Mouse (Mus musculus): ENCODE results near the gene Gabrr1. TPM values are rescaled to one million over a fixed set of nuclear protein-coding genes. Genes with fewer than 3 reads are reported as not detected.

The Gabrr1 gene
- total and polyA plus RNA-seq, 3 experiments, result 0.05 TPM; not detected in 2

- ATAC-seq (ENCODE audit: extremely low read depth, insufficient number of reproducible peaks, low FRiP score, poor library complexity, severe bottlenecking) (no peak), DNase-seq (ENCODE audit: low spot score) (no peak)
- H3K36me3 ChIP-seq (replicated peaks), result no peaks in the 10 kb centered on the region
- no peak overlapping the region for H3K4me3 ChIP-seq (ENCODE audit: low read depth, low read length)
- H3K9me3 ChIP-seq (replicated peaks), result no peaks in the 10 kb centered on the region
- no peaks in the 10 kb centered on the region for H3K4me1 ChIP-seq (ENCODE audit: insufficient read depth, low read depth, low read length)
- no peak for TF ChIP-seq CTCF (IDR thresholded peaks at IDR 0.05; ENCODE audit: low read depth, low read length)
- no peak for TF ChIP-seq GATA1 (IDR thresholded peaks at IDR 0.05; ENCODE audit: borderline replicate concordance, low read length)
- no peak for TF ChIP-seq POLR2AphosphoS5 (IDR thresholded peaks at IDR 0.05; ENCODE audit: insufficient replicate concordance, low read depth, low read length)
- TF ChIP-seq GATA2 (IDR thresholded peaks at IDR 0.05; ENCODE audit: borderline replicate concordance, low read depth, low read length), result no peak
- no peak for TF ChIP-seq TAL1 (conservative IDR thresholded peaks at IDR 0.05; ENCODE audit: low read depth, low read length)
- peaks cover 11% of the 10 kb centered on the region; the same call in 1 of the 2 replicates for H3K27me3 ChIP-seq (ENCODE audit: insufficient read depth, low read length)
Measured at GRCm38 (mm10) chr4:33152087-33153038, 20.0 kb downstream of the Gabrr1 start.

GRCm38 (mm10) chr4:33183477-33183876, 51.2 kb downstream of the Gabrr1 start:
- TF ChIP-seq GATA2 (IDR thresholded peaks at IDR 0.05; ENCODE audit: borderline replicate concordance, low read depth, low read length) (no peak), TAL1 (conservative IDR thresholded peaks at IDR 0.05; ENCODE audit: low read depth, low read length) (no peak), POLR2AphosphoS5 (IDR thresholded peaks at IDR 0.05; ENCODE audit: insufficient replicate concordance, low read depth, low read length) (no peak), GATA1 (IDR thresholded peaks at IDR 0.05; ENCODE audit: borderline replicate concordance, low read length) (no peak), CTCF (IDR thresholded peaks at IDR 0.05; ENCODE audit: low read depth, low read length) (no peak)
- no peak for ATAC-seq (ENCODE audit: extremely low read depth, insufficient number of reproducible peaks, low FRiP score, poor library complexity, severe bottlenecking)

GRCm38 (mm10) chr4:33188164-33188563, 55.8 kb downstream of the Gabrr1 start:
- ATAC-seq (ENCODE audit: extremely low read depth, insufficient number of reproducible peaks, low FRiP score, poor library complexity, severe bottlenecking) (no peak), DNase-seq (ENCODE audit: low spot score) (no peak)
- Histone ChIP-seq H3K4me3 (ENCODE audit: low read depth, low read length) (no peak overlapping the region), H3K27me3 (ENCODE audit: insufficient read depth, low read length) (peaks cover 6% of the 10 kb centered on the region; the same call in 1 of the 2 replicates), H3K9me3 (replicated peaks) (peaks cover 10% of the 10 kb centered on the region), H3K36me3 (replicated peaks) (no peaks in the 10 kb centered on the region), H3K4me1 (ENCODE audit: insufficient read depth, low read depth, low read length) (no peaks in the 10 kb centered on the region)
- TF ChIP-seq TAL1 (conservative IDR thresholded peaks at IDR 0.05; ENCODE audit: low read depth, low read length), result no peak
- no peak for TF ChIP-seq CTCF (IDR thresholded peaks at IDR 0.05; ENCODE audit: low read depth, low read length)

More at GRCm38 (mm10) chr4:33183477-33183876, 51.2 kb downstream of the Gabrr1 start:
- no peaks in the 10 kb centered on the region for H3K36me3 ChIP-seq (replicated peaks)
- H3K4me1 ChIP-seq (ENCODE audit: insufficient read depth, low read depth, low read length), result no peaks in the 10 kb centered on the region
- peaks cover 7% of the 10 kb centered on the region; the same call in 1 of the 2 replicates for H3K27me3 ChIP-seq (ENCODE audit: insufficient read depth, low read length)
- no peak for DNase-seq (ENCODE audit: low spot score)
- H3K9me3 ChIP-seq (replicated peaks), result no peaks in the 10 kb centered on the region
- H3K4me3 ChIP-seq (ENCODE audit: low read depth, low read length), result no peak overlapping the region

- Histone ChIP-seq H3K4me3 (ENCODE audit: low read depth, low read length) (no peak overlapping the region; the same call in 1 of the 2 replicates), H3K27me3 (ENCODE audit: insufficient read depth, low read length) (peaks cover 3% of the 10 kb centered on the region; the same call in 1 of the 2 replicates), H3K4me1 (ENCODE audit: insufficient read depth, low read depth, low read length) (no peaks in the 10 kb centered on the region), H3K9me3 (replicated peaks) (peaks cover 10% of the 10 kb centered on the region), H3K36me3 (replicated peaks) (no peaks in the 10 kb centered on the region)
- no peak for ATAC-seq (ENCODE audit: extremely low read depth, insufficient number of reproducible peaks, low FRiP score, poor library complexity, severe bottlenecking)
- TF ChIP-seq GATA2 (IDR thresholded peaks at IDR 0.05; ENCODE audit: borderline replicate concordance, low read depth, low read length) (no peak), CTCF (IDR thresholded peaks at IDR 0.05; ENCODE audit: low read depth, low read length) (no peak), TAL1 (conservative IDR thresholded peaks at IDR 0.05; ENCODE audit: low read depth, low read length) (no peak), POLR2AphosphoS5 (IDR thresholded peaks at IDR 0.05; ENCODE audit: insufficient replicate concordance, low read depth, low read length) (no peak), GATA1 (IDR thresholded peaks at IDR 0.05; ENCODE audit: borderline replicate concordance, low read length) (no peak)
- DNase-seq (ENCODE audit: low spot score), result no peak
Measured at GRCm38 (mm10) chr4:33188781-33189734, 56.7 kb downstream of the Gabrr1 start.

- no peaks in the 10 kb centered on the region for H3K4me1 ChIP-seq (ENCODE audit: insufficient read depth, low read depth, low read length)
- no peak within 1 kb of the TSS; the same call in 1 of the 2 replicates for H3K4me3 ChIP-seq (ENCODE audit: low read depth, low read length)
- peaks cover 3% of the 10 kb centered on the region; the same call in 1 of the 2 replicates for H3K27me3 ChIP-seq (ENCODE audit: insufficient read depth, low read length)
- TF ChIP-seq TAL1 (conservative IDR thresholded peaks at IDR 0.05; ENCODE audit: low read depth, low read length), result no peak
- TF ChIP-seq CTCF (IDR thresholded peaks at IDR 0.05; ENCODE audit: low read depth, low read length), result no peak
- no peak for TF ChIP-seq GATA2 (IDR thresholded peaks at IDR 0.05; ENCODE audit: borderline replicate concordance, low read depth, low read length)
- no peak for TF ChIP-seq GATA1 (IDR thresholded peaks at IDR 0.05; ENCODE audit: borderline replicate concordance, low read length)
- TF ChIP-seq POLR2AphosphoS5 (IDR thresholded peaks at IDR 0.05; ENCODE audit: insufficient replicate concordance, low read depth, low read length), result no peak
- DNase-seq (ENCODE audit: low spot score) (no peak), ATAC-seq (ENCODE audit: extremely low read depth, insufficient number of reproducible peaks, low FRiP score, poor library complexity, severe bottlenecking) (no peak)
- H3K36me3 ChIP-seq (replicated peaks), result no peaks in the 10 kb centered on the region
- peaks cover 10% of the 10 kb centered on the region for H3K9me3 ChIP-seq (replicated peaks)
Measured at GRCm38 (mm10) chr4:33189735-33190036, 57.4 kb downstream of the Gabrr1 start, which contains the start of gene Pm20d2. Gene Pm20d2 (minus strand): TSS chr4:33189737.
